8 mouse cellular contexts compared by ENCODE assay signal in the genomic region with DNA sequence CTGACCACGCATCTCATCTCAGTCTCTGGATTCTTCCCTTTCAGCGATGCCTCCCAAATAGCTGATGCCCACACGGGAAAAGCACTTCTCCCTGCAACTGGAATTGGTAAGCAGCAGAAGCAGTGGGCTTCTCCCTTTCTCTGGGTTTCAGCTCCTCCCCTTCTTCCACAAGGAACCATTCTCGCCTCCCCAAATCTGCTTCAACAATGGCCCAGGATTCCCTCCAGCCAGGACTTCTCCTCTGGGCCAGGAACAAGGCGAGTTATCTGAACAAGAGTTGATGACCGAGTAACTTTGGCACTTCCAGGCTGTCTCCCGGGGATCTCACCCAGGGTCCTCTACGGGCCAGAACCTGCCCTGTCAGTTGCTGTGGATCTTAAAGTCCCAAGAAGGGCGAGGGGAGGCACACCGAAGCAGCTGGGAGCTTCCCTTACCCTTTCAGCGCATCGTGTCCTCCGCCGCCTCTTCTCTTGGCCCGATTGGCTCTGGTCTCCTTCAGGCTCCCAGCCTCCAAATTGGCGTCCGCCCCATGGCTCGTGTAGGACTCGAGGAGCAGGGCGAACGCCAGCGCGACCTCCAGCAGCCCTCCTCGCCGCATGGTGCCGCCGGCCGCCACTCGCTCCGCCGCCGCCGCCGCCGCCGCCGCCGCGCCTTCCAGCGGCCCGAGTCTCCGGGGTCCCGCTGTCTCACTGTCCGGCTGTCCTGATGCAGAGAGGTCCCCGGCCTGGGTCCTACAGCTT. TPM values are rescaled to one million over a fixed set of nuclear protein-coding genes. Genes with fewer than 3 reads are reported as not detected.
DNase-seq lines count a peak whose midpoint lies in the region; ATAC-seq and TF ChIP-seq lines count a peak whose summit lies in the region.

A gene (plus strand): TSS at position 84 of the 740 bp plus-strand sequence.

- peak within 1 kb of the TSS; percentile 81 for H3K4me3 ChIP-seq in limb, embryonic 14.5 days (replicated peaks; ENCODE audit: low read length)
- peak within 1 kb of the TSS; percentile 78 for H3K4me3 ChIP-seq in midbrain, embryonic 15.5 days

- no peaks in the 10 kb centered on the region for H3K9me3 ChIP-seq in limb, embryonic 14.5 days (ENCODE audit: control insufficient read depth, low read length)
- H3K9me3 ChIP-seq in midbrain, embryonic 15.5 days, result no peaks in the 10 kb centered on the region

- peak; percentile 5 to 8 for DNase-seq in cerebellum, adult 18-20 months
- DNase-seq in cerebellum, adult 9-11 months, result no peak
- DNase-seq in adrenal gland, postnatal 10 days, result peak; percentile 63
- peak; percentile 37 for DNase-seq in forelimb bud, embryonic 11.5 days (ENCODE audit: low read depth, low spot score)
- peak; percentile 67 for DNase-seq in heart, postnatal 4 days
- DNase-seq in limb, embryonic 14.5 days (ENCODE audit: low spot score), result peak; percentile 42
- DNase-seq in testis, postnatal 14 days (ENCODE audit: low spot score), result peak; percentile 29

- H3K36me3 ChIP-seq in limb, embryonic 14.5 days (ENCODE audit: control insufficient read depth, insufficient read depth, low read length), result peaks cover 13% of the 10 kb centered on the region
- H3K36me3 ChIP-seq in midbrain, embryonic 15.5 days (replicated peaks), result no peaks in the 10 kb centered on the region

- 1% methylated on average over 40 of the region's 45 CpGs for WGBS in limb, embryonic 14.5 days
- under 1% methylated on average over 45 of the region's 45 CpGs for WGBS in midbrain, embryonic 15.5 days

- peaks cover 10% of the 10 kb centered on the region for H3K4me1 ChIP-seq in limb, embryonic 14.5 days (ENCODE audit: control insufficient read depth, insufficient read depth, low read length)
- peaks cover 16% of the 10 kb centered on the region for H3K4me1 ChIP-seq in midbrain, embryonic 15.5 days

- peak within 1 kb of the TSS; percentile 83 for H3K9ac ChIP-seq in limb, embryonic 14.5 days (ENCODE audit: low read depth, low read length, severe bottlenecking)
- peak within 1 kb of the TSS; percentile 64 for H3K9ac ChIP-seq in midbrain, embryonic 15.5 days

- H3K4me2 ChIP-seq in limb, embryonic 14.5 days (replicated peaks; ENCODE audit: low read depth, low read length, severe bottlenecking), result peak within 1 kb of the TSS; percentile 89
- peak within 1 kb of the TSS; percentile 83 for H3K4me2 ChIP-seq in midbrain, embryonic 15.5 days

- no peak for TF ChIP-seq POLR2A in limb, embryonic 14.5 days (IDR thresholded peaks at IDR 0.05; ENCODE audit: borderline replicate concordance, extremely low read depth, insufficient read depth, insufficient read length)

- peak within 1 kb of the TSS; percentile 74 for H3K27ac ChIP-seq in limb, embryonic 14.5 days (replicated peaks; ENCODE audit: low read depth, low read length)
- H3K27ac ChIP-seq in midbrain, embryonic 15.5 days, result peak within 1 kb of the TSS; percentile 62

- ATAC-seq in limb, embryonic 14.5 days (ENCODE audit: low FRiP score, low read depth), result peak; percentile 12; the same call in 1 of the 2 replicates
- peak; percentile 3; the same call in 1 of the 2 replicates for ATAC-seq in midbrain, embryonic 15.5 days (replicated peaks)

- no peaks in the 10 kb centered on the region for H3K27me3 ChIP-seq in limb, embryonic 14.5 days (ENCODE audit: control insufficient read depth, insufficient read depth, low read length)
- H3K27me3 ChIP-seq in midbrain, embryonic 15.5 days (replicated peaks), result peaks cover 7% of the 10 kb centered on the region; the same call in 1 of the 2 replicates

RNA-seq across cellular contexts. Expression of the gene that starts here (rescaled TPM):
- total RNA-seq in adrenal gland, postnatal 10 days (2021), result under 1 TPM in 1 of 2 experiments, not detected in 1; 0.36 TPM
- total RNA-seq in heart, postnatal 4 days (2021), result under 1 TPM; 0.57 to 0.65 TPM
- 0.19 and 0.24 TPM in 2 replicates for polyA plus RNA-seq in limb, embryonic 14.5 days (2012; rRNA removed)
- 0.40 and 0.75 TPM in 2 replicates for polyA plus RNA-seq in limb, embryonic 14.5 days (2014; fragmentation: Nextera tagmentation; extraction: Ambion mirVana)
- 0.09 and 0.10 TPM in 2 replicates for polyA plus RNA-seq in midbrain, embryonic 15.5 days (2015; fragmentation: Nextera tagmentation; extraction: Ambion mirVana)

Comparison
In these comparisons a context has a peak if more than half of its experiments do, and no peak if none do; other contexts are left out.
1. Peak in DNase-seq in adrenal gland, postnatal 10 days; RNA of the gene not detected or under 1 TPM.
2. Peak in DNase-seq in heart, postnatal 4 days; RNA of the gene not detected or under 1 TPM.
3. Peak in DNase-seq, ATAC-seq, H3K4me3 ChIP-seq, H3K27ac ChIP-seq, H3K9ac ChIP-seq and H3K4me2 ChIP-seq in limb, embryonic 14.5 days; RNA of the gene not detected or under 1 TPM.
4. Peak in ATAC-seq, H3K4me3 ChIP-seq, H3K27ac ChIP-seq, H3K9ac ChIP-seq and H3K4me2 ChIP-seq in midbrain, embryonic 15.5 days; RNA of the gene not detected or under 1 TPM.